Mouse (Mus musculus) hindlimb bud, embryonic 11.5 days (tissue): ENCODE data around the gene Tmtc3.
"Not testable (repeated sequence)": the region's sequence is repeated elsewhere in the genome, so short reads cannot be mapped to it uniquely, and the experiment has no call there.

ENCODE experiments used
- DNase-seq: peaks from one replicate; pipeline ENCODE4 v3.0.0-alpha.2; 2012; ENCODE audit warnings: low read depth, low spot score; ENCODE audit errors: extremely low spot score

The Tmtc3 gene

DNA sequence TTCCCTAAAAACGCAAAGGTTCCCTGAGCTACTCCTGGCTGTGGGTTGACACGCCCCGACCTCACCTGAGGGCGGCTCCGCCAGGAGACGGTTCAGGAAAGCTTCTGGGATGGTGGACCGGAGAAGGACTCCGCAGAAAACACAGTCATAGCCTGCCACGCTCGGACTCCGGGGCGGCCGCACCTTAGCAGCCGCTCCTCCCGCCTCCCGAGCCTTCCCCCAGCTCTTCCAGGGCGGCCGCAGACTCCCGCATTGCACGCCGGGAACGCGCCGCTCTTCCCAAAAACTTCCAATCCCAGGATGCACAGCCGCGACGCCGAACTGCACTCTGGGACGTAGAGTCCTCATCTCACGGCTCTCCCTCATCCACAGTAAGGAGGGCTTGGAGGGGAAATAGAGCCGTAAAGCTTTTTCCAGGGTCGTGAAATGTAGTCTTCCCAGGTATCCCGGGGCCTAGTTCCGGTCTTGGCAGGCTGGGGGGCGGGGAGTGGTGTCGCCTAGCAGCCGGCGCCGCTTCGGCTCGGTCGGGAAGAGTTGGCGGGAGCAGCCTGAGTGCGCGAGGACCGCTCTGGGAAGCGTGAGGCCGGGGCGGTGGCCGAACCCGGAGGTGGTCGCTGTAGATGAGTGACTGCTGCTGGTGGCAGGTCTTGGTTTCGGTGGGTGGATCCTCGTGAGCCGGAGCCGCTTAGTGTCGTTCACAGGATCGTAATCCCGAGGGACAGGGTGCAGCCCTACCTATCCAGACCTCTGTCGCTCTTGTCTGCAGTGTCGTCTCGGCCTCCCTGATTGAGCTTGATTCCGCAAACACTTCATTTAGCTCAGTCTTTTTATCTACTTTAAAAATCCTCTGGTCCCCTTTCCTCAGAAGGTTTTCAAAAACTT, at the start of gene Tmtc3, which contains the start of gene Cep290:
Gene Tmtc3 (minus strand): TSS at position 254 of the 882 bp plus-strand sequence.
Gene Cep290 (plus strand): TSS at position 462 of the 882 bp plus-strand sequence.
- peak; percentile 90 for DNase-seq

GRCm38 (mm10) chr10:100524499-100525390, 37.6 kb upstream of the Tmtc3 start:
- no peak for DNase-seq

DNA sequence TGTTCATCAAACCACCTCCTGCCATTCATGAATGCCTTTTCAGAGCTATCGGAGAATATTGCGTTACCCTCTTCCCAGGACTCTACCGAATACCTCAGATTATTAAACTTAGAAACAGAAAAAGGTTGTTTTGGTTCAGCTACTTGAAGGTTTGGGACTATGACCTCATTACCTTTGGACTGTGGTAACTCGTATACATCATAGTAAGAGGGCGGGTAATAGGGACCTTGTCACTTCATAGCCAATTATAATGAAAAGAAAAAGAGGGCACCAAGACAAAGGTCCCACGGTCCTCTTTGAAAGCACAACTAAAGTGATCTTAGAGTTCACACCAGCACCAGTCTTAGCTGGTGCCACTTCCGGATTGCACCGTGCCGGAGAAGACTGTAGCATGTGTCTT, 35.2 kb upstream of the Tmtc3 start:
- DNase-seq = no peak

DNA sequence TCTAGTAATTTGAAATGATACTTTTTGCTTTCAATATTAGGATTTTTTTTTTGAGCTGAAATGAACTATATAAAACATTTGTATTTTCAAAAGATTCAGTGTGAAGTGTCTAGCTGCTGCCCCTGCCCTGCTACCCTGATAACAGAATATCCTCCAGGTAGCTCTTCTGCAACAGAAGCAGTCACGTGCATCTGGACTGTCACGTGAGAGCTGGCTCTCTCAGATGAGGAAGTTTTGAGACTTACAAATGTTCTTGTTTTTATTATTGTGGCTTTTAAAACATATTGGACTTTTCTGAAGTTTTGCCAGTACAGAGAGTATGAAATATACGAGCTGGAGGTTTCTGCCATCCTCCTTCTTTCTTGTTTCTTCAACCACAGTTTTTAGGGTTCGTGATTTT, 34.5 kb upstream of the Tmtc3 start:
- DNase-seq = no peak

GRCm38 (mm10) chr10:100508170-100508569, 21.0 kb upstream of the Tmtc3 start:
- DNase-seq = no peak

- no peak for DNase-seq
Observed at GRCm38 (mm10) chr10:100498309-100498708, 11.2 kb upstream of the Tmtc3 start.

DNA sequence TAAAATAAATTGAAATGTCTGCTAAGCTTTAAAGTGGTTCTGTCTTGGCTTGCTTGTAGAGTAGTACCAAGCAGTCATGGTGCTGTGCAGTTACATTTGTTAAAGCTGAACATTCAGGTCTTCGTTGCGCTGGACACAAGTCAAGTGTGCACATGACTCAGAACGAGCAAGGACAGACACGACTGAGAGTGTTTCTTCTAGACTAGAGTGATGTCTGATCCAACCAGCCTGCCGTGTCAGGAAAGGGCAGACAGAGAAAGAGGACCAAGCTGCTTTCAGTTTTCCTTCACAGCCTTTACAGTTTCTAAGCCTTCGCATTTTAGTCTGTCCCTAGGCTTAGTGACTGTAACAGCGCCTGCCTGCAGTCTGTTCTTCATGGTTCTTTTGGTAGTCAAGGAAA, 4.8 kb upstream of the Tmtc3 start:
- DNase-seq = no peak

GRCm38 (mm10) chr10:100486701-100487096, 451 bp downstream of the Tmtc3 start:
- DNase-seq = no peak

DNA sequence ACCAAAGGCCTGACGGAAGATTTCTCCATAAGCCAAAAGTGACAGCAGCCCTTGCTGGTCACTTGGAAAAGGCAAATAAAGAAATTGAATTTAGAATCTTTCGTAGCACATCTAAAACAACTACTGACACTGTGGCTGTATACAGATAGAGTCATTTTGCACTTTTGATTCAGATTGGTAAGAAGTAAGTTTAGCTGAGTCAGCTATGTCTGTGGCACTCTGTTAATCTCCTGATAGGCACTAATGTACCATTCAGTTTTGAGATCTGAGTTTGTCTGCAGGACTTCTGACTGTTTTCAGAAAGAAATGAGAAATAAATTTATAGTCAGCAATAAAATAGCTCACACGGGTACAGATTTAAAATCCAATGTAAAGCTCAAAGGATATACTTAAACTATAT, 7.6 kb downstream of the Tmtc3 start:
- DNase-seq = no peak

DNA sequence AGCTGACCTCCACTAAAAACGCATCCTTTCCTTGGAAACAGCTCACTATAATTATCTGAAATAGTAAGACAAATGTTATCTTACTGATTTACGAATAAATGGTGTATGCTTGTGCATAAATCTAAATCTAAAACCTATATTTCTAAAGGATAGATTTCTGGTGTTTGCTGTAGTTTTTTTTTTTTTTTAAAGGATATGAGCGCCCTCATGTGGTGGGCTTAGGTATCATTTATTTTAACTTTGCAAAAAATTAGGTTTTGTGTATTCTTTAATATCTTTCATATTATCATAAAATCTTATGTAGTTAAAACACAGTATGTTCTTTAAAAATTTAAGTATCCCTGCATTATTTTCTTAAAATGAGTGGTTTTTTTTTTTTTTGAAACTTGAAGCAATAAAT, 12.1 kb downstream of the Tmtc3 start:
- peak; percentile 22 for DNase-seq

DNA sequence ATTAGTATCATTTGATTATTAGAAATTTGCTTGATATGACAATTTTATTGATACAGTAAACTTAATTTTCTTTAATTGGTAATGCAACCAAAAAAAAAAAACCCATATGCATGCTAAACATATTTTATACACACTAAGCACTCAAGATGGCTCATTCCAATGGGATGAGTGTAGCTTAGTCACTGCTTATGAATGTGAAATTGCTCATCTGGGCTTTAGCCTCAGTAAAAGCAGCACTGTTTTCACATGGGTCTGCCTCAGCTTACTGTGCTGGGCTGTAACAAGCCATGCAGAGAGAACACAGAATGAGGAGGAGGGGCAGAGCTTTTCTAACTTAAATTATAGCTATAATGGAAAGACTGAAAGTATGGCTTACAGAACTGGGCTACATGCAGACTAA, 26.6 kb downstream of the Tmtc3 start:
- DNase-seq = no peak

- DNase-seq = no peak
Observed at GRCm38 (mm10) chr10:100449394-100449793, 37.8 kb downstream of the Tmtc3 start.

DNA sequence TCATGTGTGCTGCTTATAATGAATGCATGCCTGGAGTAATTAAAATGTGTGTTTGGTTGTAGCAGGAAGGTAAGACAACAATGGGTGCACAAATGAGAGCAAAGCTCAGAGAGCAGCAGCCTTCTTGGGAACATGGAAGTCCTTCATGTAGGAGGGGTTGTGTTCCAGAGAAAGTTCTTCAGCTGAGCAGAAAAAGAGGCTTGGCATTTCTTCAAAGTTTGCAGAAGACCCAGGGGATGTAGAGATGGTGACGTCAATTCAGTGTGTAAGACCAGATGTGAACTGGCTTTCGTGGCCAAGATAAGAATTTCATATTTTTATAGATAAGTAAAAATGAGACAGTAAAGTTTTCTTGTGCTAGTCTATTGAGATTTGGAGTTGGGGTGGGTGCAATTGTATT, 59.6 kb downstream of the Tmtc3 start:
- no peak for DNase-seq

- no peak for DNase-seq
Observed at GRCm38 (mm10) chr10:100415566-100415965, 71.6 kb downstream of the Tmtc3 start.

DNA sequence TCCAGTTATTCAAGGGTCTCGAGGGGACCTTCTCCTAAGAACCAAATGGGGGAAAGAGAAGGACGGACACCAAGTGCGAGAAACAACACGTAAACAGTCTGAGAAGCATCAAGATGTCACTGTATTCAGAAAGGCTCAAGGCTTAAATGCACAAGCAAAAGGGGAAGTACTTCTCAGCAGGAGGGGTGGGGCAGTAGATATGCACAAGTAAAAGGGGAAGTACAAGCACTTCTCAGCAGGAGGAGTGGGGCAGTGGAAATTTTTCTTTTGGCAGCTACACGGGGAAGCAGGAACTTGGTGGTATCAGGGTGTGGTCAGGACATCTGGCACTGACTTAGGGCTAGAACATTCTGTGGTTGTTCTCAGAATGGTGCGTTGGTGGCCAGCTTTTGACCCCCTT, 84.8 kb downstream of the Tmtc3 start:
- DNase-seq = not testable (repeated sequence)
